Mouse (Mus musculus) kidney, adult 2 months (tissue): Measurements from ENCODE around the gene Ndufs8. TPM values are rescaled to one million over a fixed set of nuclear protein-coding genes. Genes with fewer than 3 reads are reported as not detected.

ENCODE experiments used
- DNase-seq: peaks from one replicate; pipeline ENCODE4 v3.0.0; 2021
- H3K27ac ChIP-seq: fragments of 200-500 bp; 2 replicates; pipeline ENCODE4 v1.5.1; 2012; ENCODE audit warnings: low read depth, low read length, control low read depth, inconsistent platforms; ENCODE audit not compliant: insufficient read depth
- H3K27me3 ChIP-seq: fragments of 200-500 bp; replicated peaks from 2 replicates; pipeline ENCODE4 v1.6.1; 2012; ENCODE audit warnings: mild to moderate bottlenecking, moderate library complexity, low read length, inconsistent platforms; ENCODE audit not compliant: control insufficient read depth, insufficient read depth
- H3K36me3 ChIP-seq: fragments of 200-500 bp; 2 replicates; pipeline ENCODE4 v1.6.1; 2012; ENCODE audit warnings: mild to moderate bottlenecking, moderate library complexity, low read length, inconsistent platforms; ENCODE audit not compliant: control insufficient read depth, insufficient read depth
- H3K4me1 ChIP-seq: fragments of 200-500 bp; 2 replicates; pipeline ENCODE4 v1.6.1; 2011; ENCODE audit warnings: low read length; ENCODE audit not compliant: control insufficient read depth, insufficient read depth
- H3K4me3 ChIP-seq: fragments of 200-500 bp; 2 replicates; pipeline ENCODE4 v1.5.1; 2011; ENCODE audit warnings: mild to moderate bottlenecking, low read depth, low read length, control low read depth; ENCODE audit not compliant: insufficient read depth
- CTCF ChIP-seq: fragments of 200-500 bp; conservative IDR thresholded peaks from 2 replicates; pipeline ENCODE4 v1.5.1; 2011; ENCODE audit warnings: low read depth, mild to moderate bottlenecking, control low read depth, low read length, moderate library complexity, mixed read lengths; ENCODE audit not compliant: insufficient read depth, insufficient read length
- POLR2A ChIP-seq: fragments of 200-500 bp; IDR thresholded peaks from one replicate; pipeline ENCODE4 v1.6.1; 2011; ENCODE audit warnings: low read depth, low read length, control low read depth
- WGBS: fragments of 180-500 bp; shearing (Covaris S2); methylation state at CpG from one replicate; pipeline ENCODE4 v1.1.7; 2018; 5-methylcytosine and 5-hydroxymethylcytosine counted together
- polyA plus RNA-seq: library from polyadenylated mRNA; depleted of rRNA; stranded (reverse); fragments of >200 nt; gene quantifications from 2 replicates; pipeline ENCODE4 v1.2.3, GENCODE M21; 2012; rRNA removed

Ndufs8 gene
- polyA plus RNA-seq, 1 experiment: 742 TPM

DNA sequence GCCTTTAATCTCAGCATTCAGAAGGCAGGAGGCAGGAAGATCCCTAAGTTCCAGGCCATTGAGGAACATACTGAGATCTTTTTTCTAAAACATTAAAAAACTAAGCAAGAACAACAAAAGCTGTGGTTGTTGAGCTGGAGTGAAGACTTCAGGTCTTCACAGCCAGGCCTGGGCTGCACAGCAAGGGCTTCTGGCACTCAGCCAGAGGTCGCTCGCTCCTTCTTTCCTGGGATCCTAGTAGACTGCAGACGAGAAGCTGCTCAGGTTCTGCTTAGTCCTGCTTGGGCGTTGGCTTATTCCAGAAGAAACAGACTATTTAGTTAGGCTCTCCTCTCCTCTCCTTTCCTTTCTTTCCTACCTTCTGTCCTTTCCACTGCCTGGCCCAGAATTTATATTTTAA, 40.2 kb downstream of the Ndufs8 start:
- H3K4me3 ChIP-seq: no peak overlapping the region
- H3K27me3 ChIP-seq: no peaks in the 10 kb centered on the region
- DNase-seq: peak; percentile 74
- H3K36me3 ChIP-seq: peaks cover 2% of the 10 kb centered on the region; the same call in 1 of the 2 replicates
- H3K27ac ChIP-seq: no peak overlapping the region
- 18% methylated on average over 4 of the region's 4 CpGs for WGBS
- TF ChIP-seq POLR2A (no peak), CTCF (no peak)
- peaks cover 21% of the 10 kb centered on the region for H3K4me1 ChIP-seq

- no peak overlapping the region for H3K27ac ChIP-seq
- peaks cover 2% of the 10 kb centered on the region; the same call in 1 of the 2 replicates for H3K36me3 ChIP-seq
- DNase-seq: no peak
- H3K27me3 ChIP-seq: no peaks in the 10 kb centered on the region
- peaks cover 21% of the 10 kb centered on the region for H3K4me1 ChIP-seq
- no peak overlapping the region for H3K4me3 ChIP-seq
- TF ChIP-seq CTCF (no peak), POLR2A (no peak)
Observed at GRCm38 (mm10) chr19:3871468-3871867, 41.1 kb downstream of the Ndufs8 start.

GRCm38 (mm10) chr19:3868290-3868689, 44.3 kb downstream of the Ndufs8 start:
- Histone ChIP-seq H3K4me3 (no peak overlapping the region), H3K27me3 (no peaks in the 10 kb centered on the region), H3K36me3 (peaks cover 2% of the 10 kb centered on the region; the same call in 1 of the 2 replicates), H3K4me1 (peaks cover 12% of the 10 kb centered on the region), H3K27ac (no peak overlapping the region)
- DNase-seq: no peak
- TF ChIP-seq CTCF (no peak), POLR2A (no peak)
- WGBS: 95% methylated on average over 1 of the region's 1 CpGs

- H3K27me3 ChIP-seq: no peaks in the 10 kb centered on the region
- no peaks in the 10 kb centered on the region; the same call in 1 of the 2 replicates for H3K36me3 ChIP-seq
- no peak overlapping the region for H3K4me3 ChIP-seq
- no peak for DNase-seq
- 74% methylated on average over 2 of the region's 2 CpGs for WGBS
- TF ChIP-seq CTCF: peak; percentile 28; the same call in 1 of the 2 replicates
- no peak for TF ChIP-seq POLR2A
- H3K27ac ChIP-seq: no peak overlapping the region
- peaks cover 5% of the 10 kb centered on the region; the same call in 1 of the 2 replicates for H3K4me1 ChIP-seq
Observed at GRCm38 (mm10) chr19:3864960-3865359, 47.6 kb downstream of the Ndufs8 start.

- no peak for TF ChIP-seq POLR2A
- no peak for TF ChIP-seq CTCF
- no peaks in the 10 kb centered on the region for H3K27me3 ChIP-seq
- 70% methylated on average over 2 of the region's 2 CpGs for WGBS
Observed at GRCm38 (mm10) chr19:3862713-3863112, 49.9 kb downstream of the Ndufs8 start.

More at GRCm38 (mm10) chr19:3862713-3863112, 49.9 kb downstream of the Ndufs8 start:
- Histone ChIP-seq H3K4me3 (no peak overlapping the region), H3K36me3 (no peaks in the 10 kb centered on the region; the same call in 1 of the 2 replicates), H3K27ac (no peak overlapping the region), H3K4me1 (peaks cover 6% of the 10 kb centered on the region; the same call in 1 of the 2 replicates)
- no peak for DNase-seq

Other genes with a start within 250 kb of the Ndufs8 start
- 33.9 and 34.2 TPM in 2 replicates for gene Lrp5, start 226.2 kb downstream of the Ndufs8 start, polyA plus RNA-seq
- 18.8 and 23.3 TPM in 2 replicates for gene 1810055G02Rik, start 204.5 kb downstream of the Ndufs8 start, polyA plus RNA-seq
- 12.6 and 12.9 TPM in 2 replicates for gene Kmt5b, start 145.4 kb downstream of the Ndufs8 start, polyA plus RNA-seq
- 65.0 and 72.0 TPM in 2 replicates for gene Chka, start 61.0 kb downstream of the Ndufs8 start, polyA plus RNA-seq
- 69.2 and 71.2 TPM in 2 replicates for gene Tcirg1, start 5.6 kb downstream of the Ndufs8 start, polyA plus RNA-seq
- 17.4 and 19.4 TPM in 2 replicates for gene Aldh3b1, start 17.0 kb upstream of the Ndufs8 start, polyA plus RNA-seq
- gene Unc93b1, start 22.4 kb upstream of the Ndufs8 start, polyA plus RNA-seq: 52.3 and 55.7 TPM in 2 replicates
- 4.7 and 9.2 TPM in 2 replicates for gene Aldh3b3, start 45.9 kb upstream of the Ndufs8 start, polyA plus RNA-seq
- 2.6 and 3.9 TPM in 2 replicates for gene Aldh3b2, start 59.6 kb upstream of the Ndufs8 start, polyA plus RNA-seq
- 1,670 and 2,218 TPM in 2 replicates for gene Acy3, start 73.8 kb upstream of the Ndufs8 start, polyA plus RNA-seq
- gene Tbx10, start 80.0 kb upstream of the Ndufs8 start, polyA plus RNA-seq: 0.31 and 0.75 TPM in 2 replicates
- 19.9 and 20.9 TPM in 2 replicates for gene Nudt8, start 87.8 kb upstream of the Ndufs8 start, polyA plus RNA-seq
- gene Gm49405, start 87.9 kb upstream of the Ndufs8 start, polyA plus RNA-seq: 1.2 and 1.7 TPM in 2 replicates
- 5.1 and 5.5 TPM in 2 replicates for gene Doc2g, start 90.5 kb upstream of the Ndufs8 start, polyA plus RNA-seq
- 471 and 532 TPM in 2 replicates for gene Ndufv1, start 100.0 kb upstream of the Ndufs8 start, polyA plus RNA-seq
- gene Gstp1, start 125.2 kb upstream of the Ndufs8 start, polyA plus RNA-seq: 686 and 745 TPM in 2 replicates
- 11.5 and 36.0 TPM in 2 replicates for gene Gstp2, start 133.2 kb upstream of the Ndufs8 start, polyA plus RNA-seq
- gene Gstp3, start 146.8 kb upstream of the Ndufs8 start, polyA plus RNA-seq: 0.72 and 2.3 TPM in 2 replicates
- 0.66 and 0.92 TPM in 2 replicates for gene Cabp2, start 168.8 kb upstream of the Ndufs8 start, polyA plus RNA-seq
- gene Cdk2ap2, start 184.4 kb upstream of the Ndufs8 start, polyA plus RNA-seq: 134 and 138 TPM in 2 replicates
- gene Pitpnm1, start 187.2 kb upstream of the Ndufs8 start, polyA plus RNA-seq: 41.6 and 46.3 TPM in 2 replicates
- 80.5 and 96.2 TPM in 2 replicates for gene Aip, start 213.1 kb upstream of the Ndufs8 start, polyA plus RNA-seq
- gene Gpr152, start 227.0 kb upstream of the Ndufs8 start, polyA plus RNA-seq: 0.03 and 0.05 TPM in 2 replicates
- gene Cabp4, start 231.3 kb upstream of the Ndufs8 start, polyA plus RNA-seq: 0.12 and 0.20 TPM in 2 replicates
- gene Coro1b, start 235.8 kb upstream of the Ndufs8 start, polyA plus RNA-seq: 176 and 181 TPM in 2 replicates
- gene Ptprcap, start 240.8 kb upstream of the Ndufs8 start, polyA plus RNA-seq: 4.7 and 20.0 TPM in 2 replicates